Mouse (Mus musculus) liver, postnatal 0 days (tissue): ENCODE results near the gene H2-Eb1. TPM values are rescaled to one million over a fixed set of nuclear protein-coding genes. Genes with fewer than 3 reads are reported as not detected.

ENCODE experiments used
- ATAC-seq: fragments of 200-750 bp; cut with Nextera tagmentation; 2 replicates; pipeline ENCODE4 v1.8.0; 2017; ENCODE audit warnings: mild to moderate bottlenecking, moderate library complexity
- DNase-seq: peaks from one replicate; pipeline ENCODE4 v3.0.0-alpha.2; 2016
- H3K27ac ChIP-seq: fragments of 300-500 bp; sonication (generic); 2 replicates; pipeline ENCODE4 v1.5.1; 2014; ENCODE audit warnings: antibody characterized with exemption, moderate library complexity, mild to moderate bottlenecking, low read depth
- H3K27me3 ChIP-seq: fragments of 300-500 bp; sonication (generic); 2 replicates; pipeline ENCODE4 v1.6.1; 2014; ENCODE audit warnings: low read length, control low read depth, mixed read lengths; ENCODE audit not compliant: insufficient read depth
- H3K36me3 ChIP-seq: fragments of 300-500 bp; sonication (generic); replicated peaks from 2 replicates; pipeline ENCODE4 v1.6.1; 2014; ENCODE audit warnings: mild to moderate bottlenecking, control low read depth, low read length, moderate library complexity, mixed read lengths; ENCODE audit not compliant: insufficient read depth
- H3K4me1 ChIP-seq: fragments of 300-500 bp; sonication (generic); 2 replicates; pipeline ENCODE4 v1.6.1; 2014; ENCODE audit warnings: antibody characterized with exemption, mild to moderate bottlenecking, control low read depth; ENCODE audit not compliant: insufficient read depth
- H3K4me2 ChIP-seq: fragments of 300-500 bp; sonication (generic); 2 replicates; pipeline ENCODE4 v1.6.1; 2014; ENCODE audit warnings: low read depth, mild to moderate bottlenecking, low read length, moderate library complexity, mixed read lengths
- H3K4me3 ChIP-seq: fragments of 300-500 bp; sonication (generic); 2 replicates; pipeline ENCODE4 v1.5.1; 2014; ENCODE audit warnings: low read depth, low read length
- H3K9ac ChIP-seq: fragments of 300-500 bp; sonication (generic); replicated peaks from 2 replicates; pipeline ENCODE4 v1.6.1; 2014; ENCODE audit warnings: mild to moderate bottlenecking, moderate library complexity
- H3K9me3 ChIP-seq: fragments of 300-500 bp; sonication (generic); 2 replicates; pipeline ENCODE4 v1.6.1; 2016; ENCODE audit warnings: mild to moderate bottlenecking, control low read depth, low read length, mixed read lengths
- CTCF ChIP-seq: sonication (generic); IDR thresholded peaks from 2 replicates; pipeline ENCODE4 v1.5.1; 2016; ENCODE audit warnings: antibody characterized with exemption, low read depth
- EP300 ChIP-seq: IDR thresholded peaks from 2 replicates; pipeline ENCODE4 v1.6.1; 2016; ENCODE audit warnings: antibody characterized with exemption, low read depth, mild to moderate bottlenecking
- WGBS: fragments of 180-500 bp; shearing (Covaris S2); extraction: QIAGEN DNeasy Blood & Tissue Kit; methylation state at CpG from one replicate; pipeline ENCODE4 v1.1.7; 2014; ENCODE audit not compliant: insufficient replicate concordance; 5-methylcytosine and 5-hydroxymethylcytosine counted together
- polyA plus RNA-seq: library from polyadenylated mRNA; unstranded; fragments of >200 nt; fragmentation: Nextera tagmentation; extraction: Ambion mirVana; gene quantifications from 2 replicates; pipeline ENCODE4 v1.2.1, GENCODE M21; 2015

Gene H2-Eb1
- polyA plus RNA-seq, 1 experiment from 2014 or later, result 9.3 TPM

DNA sequence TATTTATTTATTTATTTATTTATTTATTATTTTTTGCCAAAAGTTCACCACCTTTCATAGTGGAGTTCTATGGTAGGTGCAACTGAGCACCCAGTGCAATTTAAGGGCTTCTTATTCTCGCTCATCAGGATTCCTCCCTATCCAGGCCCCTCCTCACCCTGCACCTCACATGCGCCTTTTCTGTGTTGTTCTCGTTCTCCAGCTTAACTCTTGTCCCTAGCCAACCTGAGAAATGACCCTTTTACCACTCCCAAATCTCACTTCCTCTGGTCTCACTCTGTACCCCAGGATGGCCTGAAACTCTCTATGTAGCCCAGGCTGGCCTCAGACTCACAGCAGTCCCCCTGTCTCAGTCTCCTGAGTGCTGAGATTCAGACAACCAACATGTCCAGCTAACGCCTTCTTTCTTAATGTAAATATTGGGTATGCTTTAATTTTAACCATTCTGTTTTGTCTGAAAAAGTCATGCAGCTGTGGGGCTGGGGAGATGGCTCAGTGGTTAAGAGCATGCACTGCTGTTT lies 3.9 kb upstream of the H2-Eb1 start:
- no peaks in the 10 kb centered on the region for H3K4me1 ChIP-seq
- 78% methylated on average over 4 of the region's 4 CpGs for WGBS
- DNase-seq (no peak), ATAC-seq (no peak)
- no peaks in the 10 kb centered on the region for H3K9me3 ChIP-seq
- H3K4me2 ChIP-seq, result no peak overlapping the region
- no peaks in the 10 kb centered on the region for H3K27me3 ChIP-seq
- H3K9ac ChIP-seq, result no peak overlapping the region
- H3K4me3 ChIP-seq, result no peak overlapping the region
- no peak overlapping the region for H3K27ac ChIP-seq
- H3K36me3 ChIP-seq, result no peaks in the 10 kb centered on the region
- TF ChIP-seq CTCF, result no peak
- TF ChIP-seq EP300, result no peak

DNA sequence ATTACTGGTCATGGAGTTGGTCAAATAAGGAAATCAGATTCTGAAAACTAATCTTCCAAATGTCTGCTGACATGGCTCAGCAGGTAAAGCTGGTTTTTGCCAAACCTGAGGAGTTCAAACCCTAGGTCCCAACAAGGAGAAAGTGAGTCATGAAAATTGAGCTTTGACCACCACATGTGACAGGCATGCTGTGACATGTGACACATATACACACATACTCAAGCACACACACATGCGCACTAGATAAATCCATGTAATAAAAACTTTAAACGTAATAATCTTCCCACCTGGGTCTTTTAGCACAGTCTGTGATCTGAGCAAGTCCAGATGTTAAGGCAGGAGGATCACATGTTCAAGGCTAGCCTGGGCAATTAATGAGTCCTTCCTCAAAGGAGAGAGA lies 1.9 kb upstream of the H2-Eb1 start:
- TF ChIP-seq EP300 (no peak), CTCF (no peak)
- Histone ChIP-seq H3K27ac (no peak overlapping the region), H3K27me3 (no peaks in the 10 kb centered on the region), H3K36me3 (no peaks in the 10 kb centered on the region), H3K4me1 (no peaks in the 10 kb centered on the region), H3K4me3 (no peak overlapping the region), H3K4me2 (no peak overlapping the region), H3K9ac (no peak overlapping the region), H3K9me3 (no peaks in the 10 kb centered on the region)
- DNase-seq (no peak), ATAC-seq (no peak)
- WGBS, result 72% methylated on average over 2 of the region's 2 CpGs

- peak; percentile 36 for DNase-seq
- Histone ChIP-seq H3K27me3 (no peaks in the 10 kb centered on the region), H3K4me3 (no peak overlapping the region), H3K9me3 (no peaks in the 10 kb centered on the region), H3K36me3 (no peaks in the 10 kb centered on the region), H3K4me2 (no peak overlapping the region), H3K4me1 (no peaks in the 10 kb centered on the region), H3K27ac (no peak overlapping the region), H3K9ac (no peak overlapping the region)
- peak; percentile 40; the same call in 1 of the 2 replicates for ATAC-seq
- WGBS, result 19% methylated on average over 4 of the region's 4 CpGs
- TF ChIP-seq CTCF (no peak), EP300 (no peak)
Measured at GRCm38 (mm10) chr17:34304751-34305150, 916 bp upstream of the H2-Eb1 start.

- H3K27me3 ChIP-seq, result no peaks in the 10 kb centered on the region
- 64% methylated on average over 2 of the region's 2 CpGs for WGBS
- DNase-seq (no peak), ATAC-seq (no peak)
- H3K4me2 ChIP-seq, result no peak overlapping the region
- no peak overlapping the region for H3K9ac ChIP-seq
- no peak overlapping the region for H3K4me3 ChIP-seq
- no peaks in the 10 kb centered on the region for H3K36me3 ChIP-seq
- H3K4me1 ChIP-seq, result no peaks in the 10 kb centered on the region
- H3K27ac ChIP-seq, result no peak overlapping the region
- TF ChIP-seq EP300 (no peak), CTCF (no peak)
- no peaks in the 10 kb centered on the region for H3K9me3 ChIP-seq
Measured at GRCm38 (mm10) chr17:34306407-34306806, 740 bp downstream of the H2-Eb1 start.

GRCm38 (mm10) chr17:34307216-34307615 lies 1.5 kb downstream of the H2-Eb1 start:
- TF ChIP-seq EP300, result no peak
- no peak for TF ChIP-seq CTCF
- H3K36me3 ChIP-seq, result no peaks in the 10 kb centered on the region
- H3K9me3 ChIP-seq, result no peaks in the 10 kb centered on the region
- H3K4me3 ChIP-seq, result no peak overlapping the region
- ATAC-seq (no peak), DNase-seq (no peak)
- no peaks in the 10 kb centered on the region for H3K4me1 ChIP-seq
- no peak overlapping the region for H3K9ac ChIP-seq
- H3K27me3 ChIP-seq, result no peaks in the 10 kb centered on the region
- H3K27ac ChIP-seq, result no peak overlapping the region
- no peak overlapping the region for H3K4me2 ChIP-seq

GRCm38 (mm10) chr17:34308161-34308560 lies 2.5 kb downstream of the H2-Eb1 start:
- H3K4me1 ChIP-seq, result no peaks in the 10 kb centered on the region
- no peaks in the 10 kb centered on the region for H3K36me3 ChIP-seq
- no peak overlapping the region for H3K27ac ChIP-seq
- H3K27me3 ChIP-seq, result no peaks in the 10 kb centered on the region
- H3K9me3 ChIP-seq, result no peaks in the 10 kb centered on the region
- H3K4me3 ChIP-seq, result no peak overlapping the region
- ATAC-seq, result no peak
- H3K4me2 ChIP-seq, result no peak overlapping the region
- DNase-seq, result no peak
- no peak for TF ChIP-seq CTCF
- no peak for TF ChIP-seq EP300
- H3K9ac ChIP-seq, result no peak overlapping the region
- WGBS, result 75% methylated on average over 4 of the region's 4 CpGs

DNA sequence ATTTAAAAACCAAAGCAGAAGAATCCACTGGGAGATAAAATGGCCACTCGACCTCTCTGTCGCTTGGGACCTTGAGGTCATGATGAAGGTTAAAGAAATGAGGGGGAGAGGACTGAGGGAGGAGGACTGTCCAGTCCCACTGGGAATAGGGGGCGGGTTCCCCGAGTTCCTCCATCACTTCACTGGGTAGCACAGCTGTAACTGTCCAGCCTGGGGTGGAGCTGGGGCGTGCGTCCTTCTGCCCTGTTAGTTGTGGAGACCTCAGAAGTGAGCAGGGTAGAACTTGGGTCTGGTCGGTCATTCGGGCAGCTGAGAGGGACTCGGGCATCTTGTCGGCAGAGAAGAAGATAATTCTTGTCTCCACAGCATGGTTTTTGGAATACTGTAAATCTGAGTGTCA lies 3.6 kb downstream of the H2-Eb1 start:
- DNase-seq, result no peak
- Histone ChIP-seq H3K9ac (peak overlapping the region; percentile 56), H3K9me3 (no peaks in the 10 kb centered on the region), H3K36me3 (no peaks in the 10 kb centered on the region), H3K27ac (no peak overlapping the region), H3K4me2 (peak overlapping the region; percentile 79), H3K4me3 (peak overlapping the region; percentile 51), H3K4me1 (no peaks in the 10 kb centered on the region), H3K27me3 (no peaks in the 10 kb centered on the region)
- no peak for ATAC-seq
- 42% methylated on average over 10 of the region's 10 CpGs for WGBS
- TF ChIP-seq CTCF (no peak), EP300 (no peak)
